Mouse (Mus musculus): ENCODE measurements at regions not wholly inside any gene's neighbourhood (a gene's known extent, or its start where the extent isn't known, plus 50 kb on each side); places are given as distances from the start of the nearest gene placed in this dataset.
A peak's percentile ranks its signal among the peaks of the same experiment; 100 is the strongest.
"Not testable (repeated sequence)": the region's sequence is repeated elsewhere in the genome, so short reads cannot be mapped to it uniquely, and the experiment has no call there.

- peak; percentile 67 for ATAC-seq
- no peak overlapping the region for H3K4me3 ChIP-seq (ENCODE audit: low read depth, low read length)
- H3K4me2 ChIP-seq (ENCODE audit: low read length), result no peak overlapping the region
- H3K27ac ChIP-seq (ENCODE audit: low read length), result peak overlapping the region; percentile 67; the same call in 1 of the 2 replicates
- H3K4me1 ChIP-seq (ENCODE audit: control insufficient read depth, insufficient read depth, low read length), result peaks cover 29% of the 10 kb centered on the region
- 16% methylated on average over 10 of the region's 10 CpGs for WGBS
- H3K9me3 ChIP-seq (replicated peaks; ENCODE audit: control insufficient read depth, low read length, poor library complexity, severe bottlenecking), result no peaks in the 10 kb centered on the region
- H3K27me3 ChIP-seq (ENCODE audit: control insufficient read depth, insufficient read depth, low read depth, low read length), result peaks cover 3% of the 10 kb centered on the region
- H3K9ac ChIP-seq (ENCODE audit: low read depth, low read length), result no peak overlapping the region
- no peaks in the 10 kb centered on the region for H3K36me3 ChIP-seq (ENCODE audit: control insufficient read depth, insufficient read depth, low read length)
These were observed 131.5 kb upstream of the Kiz start for GRCm38 (mm10) chr2:146724142-146724679.

DNA sequence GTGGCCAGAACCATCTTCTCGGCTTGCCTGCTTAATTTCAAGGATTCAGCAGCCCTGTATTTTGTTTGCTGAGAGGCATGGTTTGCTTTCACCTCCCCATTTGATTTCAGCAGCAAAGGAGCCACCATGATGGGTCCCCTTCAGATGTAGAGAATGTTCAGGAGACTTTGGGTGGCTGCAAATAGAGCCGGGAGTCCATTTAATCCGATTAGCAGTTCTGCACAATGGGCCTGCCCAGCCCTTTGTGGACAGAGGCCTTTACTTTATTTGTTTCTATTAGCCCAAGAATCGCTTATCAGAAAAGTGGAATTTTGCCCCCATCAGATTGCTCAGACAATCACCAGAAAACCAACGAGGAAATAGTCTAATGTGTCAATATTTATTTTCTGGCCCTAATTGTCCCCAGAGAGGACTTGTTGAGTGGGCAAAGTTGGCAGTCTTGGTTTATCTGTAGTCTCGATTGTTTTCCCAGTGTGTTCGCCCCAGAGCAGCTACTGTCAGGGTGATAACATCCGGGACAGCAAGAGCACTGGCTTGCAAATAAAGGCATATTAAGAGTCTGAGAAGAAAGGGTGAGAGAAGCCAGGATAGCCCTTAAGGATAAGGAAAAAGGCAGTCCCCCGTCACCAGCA lies 130.6 kb upstream of the Kiz start:
- 17% methylated on average over 9 of the region's 9 CpGs for WGBS
- no peak overlapping the region for H3K4me3 ChIP-seq (ENCODE audit: low read depth, low read length)
- H3K27me3 ChIP-seq (ENCODE audit: control insufficient read depth, insufficient read depth, low read depth, low read length), result peaks cover 3% of the 10 kb centered on the region
- H3K4me2 ChIP-seq (ENCODE audit: low read length), result no peak overlapping the region
- H3K9ac ChIP-seq (ENCODE audit: low read depth, low read length), result no peak overlapping the region
- H3K4me1 ChIP-seq (ENCODE audit: control insufficient read depth, insufficient read depth, low read length), result peaks cover 29% of the 10 kb centered on the region
- H3K27ac ChIP-seq (ENCODE audit: low read length), result peak overlapping the region; percentile 31
- no peaks in the 10 kb centered on the region for H3K36me3 ChIP-seq (ENCODE audit: control insufficient read depth, insufficient read depth, low read length)
- ATAC-seq, result no peak
- no peaks in the 10 kb centered on the region for H3K9me3 ChIP-seq (replicated peaks; ENCODE audit: control insufficient read depth, low read length, poor library complexity, severe bottlenecking)

DNA sequence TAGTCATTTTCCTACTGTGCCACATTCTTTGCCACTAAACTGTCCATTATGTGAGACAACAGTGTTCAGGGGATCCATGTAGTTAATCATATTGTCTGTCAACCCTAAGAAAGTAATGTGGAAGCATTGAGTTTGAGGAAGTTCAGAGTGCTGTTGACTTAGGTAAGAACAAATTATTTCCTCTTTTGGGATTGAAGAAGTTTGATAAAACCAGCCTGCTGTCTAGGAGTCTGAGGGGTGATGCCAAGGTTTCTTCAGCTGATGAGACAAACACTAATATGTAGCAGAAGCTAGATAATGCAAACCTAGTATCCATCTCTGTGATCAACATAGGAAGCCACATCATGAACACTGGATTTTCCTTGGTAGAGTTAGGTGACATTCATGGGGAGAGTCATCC lies 127.0 kb upstream of the Kiz start:
- peaks cover 2% of the 10 kb centered on the region; the same call in 1 of the 2 replicates for H3K27me3 ChIP-seq (ENCODE audit: control insufficient read depth, insufficient read depth, low read depth, low read length)
- H3K4me1 ChIP-seq (ENCODE audit: control insufficient read depth, insufficient read depth, low read length), result peaks cover 9% of the 10 kb centered on the region
- no peak for ATAC-seq
- H3K4me3 ChIP-seq (ENCODE audit: low read depth, low read length), result no peak overlapping the region
- H3K9ac ChIP-seq (ENCODE audit: low read depth, low read length), result no peak overlapping the region
- H3K36me3 ChIP-seq (ENCODE audit: control insufficient read depth, insufficient read depth, low read length), result no peaks in the 10 kb centered on the region
- no peak overlapping the region for H3K4me2 ChIP-seq (ENCODE audit: low read length)
- no peaks in the 10 kb centered on the region for H3K9me3 ChIP-seq (replicated peaks; ENCODE audit: control insufficient read depth, low read length, poor library complexity, severe bottlenecking)
- H3K27ac ChIP-seq (ENCODE audit: low read length), result no peak overlapping the region

DNA sequence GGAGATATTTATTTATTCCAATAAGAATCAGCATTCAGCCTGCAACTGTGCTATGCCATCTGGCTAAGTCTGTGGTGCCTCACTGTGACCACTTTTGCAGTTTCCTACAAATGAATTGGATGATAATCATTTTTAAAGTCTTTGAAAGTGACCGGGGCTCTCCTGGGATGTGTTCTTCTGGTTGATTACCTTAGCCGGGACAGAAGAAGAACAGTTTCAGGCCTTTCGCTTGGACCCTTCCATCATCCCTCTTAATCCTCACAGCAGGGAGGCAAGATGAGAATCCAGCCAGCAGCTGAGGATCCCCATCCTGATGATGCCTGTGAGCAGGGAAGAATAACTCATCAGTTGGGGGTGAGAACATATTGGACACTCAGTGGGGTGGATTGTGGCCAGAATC lies 124.6 kb upstream of the Kiz start:
- H3K9me3 ChIP-seq (replicated peaks; ENCODE audit: control insufficient read depth, low read length, poor library complexity, severe bottlenecking), result no peaks in the 10 kb centered on the region
- no peak for ATAC-seq
- WGBS, result 19% methylated on average over 3 of the region's 3 CpGs

GRCm38 (mm10) chr2:146732891-146733290 lies 122.8 kb upstream of the Kiz start:
- H3K4me2 ChIP-seq (ENCODE audit: low read length); H3K27ac ChIP-seq (ENCODE audit: low read length); H3K36me3 ChIP-seq (ENCODE audit: control insufficient read depth, insufficient read depth, low read length); ATAC-seq; H3K27me3 ChIP-seq (ENCODE audit: control insufficient read depth, insufficient read depth, low read depth, low read length); H3K4me3 ChIP-seq (ENCODE audit: low read depth, low read length); H3K9ac ChIP-seq (ENCODE audit: low read depth, low read length); H3K9me3 ChIP-seq (replicated peaks; ENCODE audit: control insufficient read depth, low read length, poor library complexity, severe bottlenecking); H3K4me1 ChIP-seq (ENCODE audit: control insufficient read depth, insufficient read depth, low read length): not testable (repeated sequence)
- WGBS, result 100% methylated on average over 2 of the region's 2 CpGs

More for the DNA sequence above, 124.6 kb upstream of the Kiz start:
- Histone ChIP-seq H3K27ac (ENCODE audit: low read length) (no peak overlapping the region), H3K36me3 (ENCODE audit: control insufficient read depth, insufficient read depth, low read length) (no peaks in the 10 kb centered on the region), H3K4me1 (ENCODE audit: control insufficient read depth, insufficient read depth, low read length) (no peaks in the 10 kb centered on the region), H3K9ac (ENCODE audit: low read depth, low read length) (no peak overlapping the region), H3K4me2 (ENCODE audit: low read length) (no peak overlapping the region), H3K27me3 (ENCODE audit: control insufficient read depth, insufficient read depth, low read depth, low read length) (peaks cover 2% of the 10 kb centered on the region; the same call in 1 of the 2 replicates), H3K4me3 (ENCODE audit: low read depth, low read length) (no peak overlapping the region)

GRCm38 (mm10) chr2:146744396-146744795 lies 111.3 kb upstream of the Kiz start:
- Histone ChIP-seq H3K4me1 (ENCODE audit: control insufficient read depth, insufficient read depth, low read length) (peaks cover 16% of the 10 kb centered on the region), H3K27ac (ENCODE audit: low read length) (peak overlapping the region; percentile 85; the same call in 1 of the 2 replicates), H3K9me3 (replicated peaks; ENCODE audit: control insufficient read depth, low read length, poor library complexity, severe bottlenecking) (no peaks in the 10 kb centered on the region), H3K36me3 (ENCODE audit: control insufficient read depth, insufficient read depth, low read length) (no peaks in the 10 kb centered on the region), H3K4me2 (ENCODE audit: low read length) (no peak overlapping the region), H3K9ac (ENCODE audit: low read depth, low read length) (no peak overlapping the region), H3K4me3 (ENCODE audit: low read depth, low read length) (no peak overlapping the region), H3K27me3 (ENCODE audit: control insufficient read depth, insufficient read depth, low read depth, low read length) (no peaks in the 10 kb centered on the region)
- WGBS, result 62% methylated on average over 2 of the region's 2 CpGs
- no peak for ATAC-seq

GRCm38 (mm10) chr2:146745012-146745682 lies 110.5 kb upstream of the Kiz start:
- WGBS, result 20% methylated on average over 18 of the region's 18 CpGs
- ATAC-seq, result peak; percentile 65
- no peaks in the 10 kb centered on the region for H3K36me3 ChIP-seq (ENCODE audit: control insufficient read depth, insufficient read depth, low read length)
- H3K4me1 ChIP-seq (ENCODE audit: control insufficient read depth, insufficient read depth, low read length), result peaks cover 16% of the 10 kb centered on the region
- H3K4me3 ChIP-seq (ENCODE audit: low read depth, low read length), result peak overlapping the region; percentile 32
- no peaks in the 10 kb centered on the region for H3K27me3 ChIP-seq (ENCODE audit: control insufficient read depth, insufficient read depth, low read depth, low read length)
- peak overlapping the region; percentile 85 for H3K27ac ChIP-seq (ENCODE audit: low read length)
- H3K9me3 ChIP-seq (replicated peaks; ENCODE audit: control insufficient read depth, low read length, poor library complexity, severe bottlenecking), result no peaks in the 10 kb centered on the region
- H3K9ac ChIP-seq (ENCODE audit: low read depth, low read length), result peak overlapping the region; percentile 53
- peak overlapping the region; percentile 56 for H3K4me2 ChIP-seq (ENCODE audit: low read length)

- Histone ChIP-seq H3K27ac (ENCODE audit: low read length) (peak overlapping the region; percentile 85), H3K4me2 (ENCODE audit: low read length) (peak overlapping the region; percentile 56), H3K4me3 (ENCODE audit: low read depth, low read length) (peak overlapping the region; percentile 32), H3K9me3 (replicated peaks; ENCODE audit: control insufficient read depth, low read length, poor library complexity, severe bottlenecking) (no peaks in the 10 kb centered on the region), H3K27me3 (ENCODE audit: control insufficient read depth, insufficient read depth, low read depth, low read length) (no peaks in the 10 kb centered on the region), H3K36me3 (ENCODE audit: control insufficient read depth, insufficient read depth, low read length) (no peaks in the 10 kb centered on the region), H3K9ac (ENCODE audit: low read depth, low read length) (peak overlapping the region; percentile 53), H3K4me1 (ENCODE audit: control insufficient read depth, insufficient read depth, low read length) (peaks cover 16% of the 10 kb centered on the region)
- ATAC-seq, result peak; percentile 95
- 11% methylated on average over 12 of the region's 12 CpGs for WGBS
These were observed 110.0 kb upstream of the Kiz start for GRCm38 (mm10) chr2:146745683-146746047.

- Histone ChIP-seq H3K9ac (ENCODE audit: low read depth, low read length) (no peak overlapping the region), H3K27ac (ENCODE audit: low read length) (no peak overlapping the region), H3K4me3 (ENCODE audit: low read depth, low read length) (no peak overlapping the region), H3K36me3 (ENCODE audit: control insufficient read depth, insufficient read depth, low read length) (no peaks in the 10 kb centered on the region), H3K9me3 (replicated peaks; ENCODE audit: control insufficient read depth, low read length, poor library complexity, severe bottlenecking) (no peaks in the 10 kb centered on the region), H3K27me3 (ENCODE audit: control insufficient read depth, insufficient read depth, low read depth, low read length) (no peaks in the 10 kb centered on the region), H3K4me1 (ENCODE audit: control insufficient read depth, insufficient read depth, low read length) (no peaks in the 10 kb centered on the region), H3K4me2 (ENCODE audit: low read length) (no peak overlapping the region)
- 41% methylated on average over 2 of the region's 2 CpGs for WGBS
- no peak for ATAC-seq
These were observed 101.7 kb upstream of the Kiz start for GRCm38 (mm10) chr2:146753988-146754387.

Measured in midbrain, embryonic 16.5 days (tissue).